Mouse (Mus musculus): ENCODE measurements around the gene Gm15155.

DNA sequence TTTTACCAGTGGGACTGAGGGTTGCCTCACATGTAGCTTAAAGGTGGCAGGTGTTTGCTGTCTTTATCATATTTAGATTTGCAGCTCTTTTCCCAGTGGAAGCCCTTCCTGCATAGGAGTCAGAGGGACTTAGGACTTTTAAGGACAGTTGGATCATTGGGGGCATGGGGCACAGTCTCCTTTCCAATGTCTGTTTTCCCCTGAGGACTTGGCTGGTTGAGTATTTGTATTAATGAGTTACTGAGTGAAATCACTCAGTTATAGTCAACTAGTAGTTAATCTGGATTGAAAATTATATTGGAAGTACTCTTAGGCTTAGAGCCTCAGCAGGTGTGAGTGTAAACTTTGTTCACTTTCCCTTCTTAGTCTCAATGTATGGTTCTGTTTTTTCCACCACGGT, 275.5 kb downstream of the Gm15155 start:
- TF ChIP-seq CTCF (IDR thresholded peaks at IDR 0.05; ENCODE audit: borderline replicate concordance, control insufficient read depth, extremely low read depth, insufficient read depth, low read length, poor library complexity) (no peak), POLR2A (IDR thresholded peaks at IDR 0.05; ENCODE audit: control insufficient read depth, extremely low read depth, insufficient read depth, low read length, poor library complexity) (no peak)

Measured in thymus, adult 2 months (tissue).